Mouse (Mus musculus) regulatory T cell (primary cell): Measurements from ENCODE around the gene Cacna1c.
"Not testable (repeated sequence)": the region's sequence is repeated elsewhere in the genome, so short reads cannot be mapped to it uniquely, and the experiment has no call there.

ENCODE experiments used
- in situ Hi-C: fragments of 300-600 bp; cut with MboI, MseI; formaldehyde crosslinking; loops from one replicate; pipeline ENCODE4 v1.15.1; 2025; ENCODE audit warnings: high pct_unique_total_duplicates

The Cacna1c gene

DNA sequence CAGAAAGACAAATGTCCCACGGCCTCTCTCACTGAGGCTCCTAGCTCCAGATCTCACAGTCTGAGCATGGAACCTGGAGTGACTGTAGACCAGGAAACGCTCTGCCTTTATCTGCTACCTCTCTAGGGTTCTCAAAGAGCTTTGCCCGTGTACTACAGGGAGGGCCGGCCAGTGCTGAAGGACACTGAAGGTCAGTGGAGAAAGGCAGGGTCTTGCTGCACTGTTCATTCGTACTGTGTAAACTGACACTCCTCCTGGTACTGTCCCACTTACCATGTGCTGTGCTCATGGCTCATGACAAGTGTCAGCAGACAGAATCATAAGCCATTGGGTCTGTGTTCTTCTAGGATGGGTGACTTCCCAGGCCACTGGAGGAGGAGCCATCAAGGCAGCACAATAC is 17.2 kb upstream of the Cacna1c start:
- in situ Hi-C loops = no loop called here

- in situ Hi-C loops = not testable (repeated sequence)
Measured at GRCm38 (mm10) chr6:119206006-119206405, 9.8 kb upstream of the Cacna1c start.

GRCm38 (mm10) chr6:119204915-119205314 is 8.7 kb upstream of the Cacna1c start:
- in situ Hi-C loops = no loop called here

DNA sequence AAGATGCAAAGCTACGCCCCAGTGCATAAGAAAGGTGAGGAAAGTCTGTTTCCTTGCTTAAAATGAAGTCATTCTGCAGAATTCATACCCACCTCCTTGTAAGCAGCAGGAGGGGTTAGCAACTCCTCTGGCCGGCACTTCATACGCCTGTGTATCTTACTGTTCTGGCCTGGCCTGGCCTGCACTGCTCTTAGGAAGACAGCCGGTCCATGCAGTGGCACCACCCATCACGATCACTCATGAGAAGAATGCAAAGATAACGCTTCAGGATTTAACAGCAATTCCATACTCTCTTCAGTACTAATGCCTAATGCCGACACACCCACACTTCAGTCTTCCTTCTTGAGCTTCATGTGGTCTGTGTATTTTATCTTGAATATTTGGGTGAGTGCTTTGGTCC is 8.1 kb upstream of the Cacna1c start:
- in situ Hi-C loops = no loop called here

GRCm38 (mm10) chr6:119201575-119201974 is 5.4 kb upstream of the Cacna1c start:
- in situ Hi-C loops = no loop called here

DNA sequence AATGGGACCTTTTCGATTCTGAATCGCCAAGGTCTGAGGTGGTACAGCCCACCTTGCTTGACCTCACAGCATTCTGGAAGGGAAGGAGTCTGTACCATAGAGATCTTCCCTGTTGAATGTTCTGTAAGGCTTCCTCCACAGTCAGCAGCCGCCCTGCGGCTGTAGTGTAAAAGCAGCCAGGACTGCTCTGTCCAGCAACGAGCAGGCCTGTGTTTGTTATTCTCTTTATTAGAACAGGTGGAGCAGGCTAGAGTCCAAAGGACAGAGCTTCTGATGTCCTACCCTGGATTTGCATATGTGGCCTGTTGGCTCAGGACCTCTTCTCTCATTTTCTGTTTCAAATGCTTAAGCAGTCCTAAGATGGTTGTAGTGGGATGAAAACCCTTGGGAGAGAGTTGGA is 4.1 kb upstream of the Cacna1c start:
- in situ Hi-C loops = no loop called here

DNA sequence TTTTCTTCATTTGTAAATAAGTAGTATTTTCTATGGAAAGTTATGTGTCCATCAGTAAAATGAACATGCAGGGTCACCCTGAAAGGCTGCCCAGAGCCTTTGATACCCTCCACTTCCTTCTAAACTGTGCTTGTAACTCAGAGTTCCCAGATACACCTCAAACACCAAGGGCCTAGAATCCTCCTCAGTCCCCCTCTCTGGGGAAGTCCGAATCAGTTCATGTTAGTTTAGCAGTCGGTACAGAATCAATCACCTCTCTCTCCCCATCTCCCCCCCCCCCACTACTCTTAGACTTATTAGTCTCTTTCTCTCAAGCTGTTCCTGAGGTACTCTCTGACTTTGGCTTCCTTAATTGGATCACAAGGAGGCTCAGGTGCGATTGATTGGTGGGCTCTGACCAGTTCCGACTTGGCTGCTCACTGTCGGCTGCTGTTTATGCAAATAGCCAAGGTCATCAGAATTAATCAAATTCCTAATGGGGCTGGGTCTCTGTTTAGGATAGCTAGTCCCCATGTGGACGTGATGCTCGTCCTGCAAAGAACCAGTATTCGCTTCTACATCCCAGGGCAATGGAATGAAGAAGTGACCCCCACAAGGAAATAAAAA is 3.2 kb upstream of the Cacna1c start:
- in situ Hi-C loops = no loop called here

- in situ Hi-C loops = no loop called here
Measured at GRCm38 (mm10) chr6:119198534-119199273, 2.5 kb upstream of the Cacna1c start.

GRCm38 (mm10) chr6:119194601-119195000 is 1.6 kb downstream of the Cacna1c start:
- in situ Hi-C loops = no loop called here

GRCm38 (mm10) chr6:119194161-119194560 is 2.1 kb downstream of the Cacna1c start:
- in situ Hi-C loops = no loop called here

DNA sequence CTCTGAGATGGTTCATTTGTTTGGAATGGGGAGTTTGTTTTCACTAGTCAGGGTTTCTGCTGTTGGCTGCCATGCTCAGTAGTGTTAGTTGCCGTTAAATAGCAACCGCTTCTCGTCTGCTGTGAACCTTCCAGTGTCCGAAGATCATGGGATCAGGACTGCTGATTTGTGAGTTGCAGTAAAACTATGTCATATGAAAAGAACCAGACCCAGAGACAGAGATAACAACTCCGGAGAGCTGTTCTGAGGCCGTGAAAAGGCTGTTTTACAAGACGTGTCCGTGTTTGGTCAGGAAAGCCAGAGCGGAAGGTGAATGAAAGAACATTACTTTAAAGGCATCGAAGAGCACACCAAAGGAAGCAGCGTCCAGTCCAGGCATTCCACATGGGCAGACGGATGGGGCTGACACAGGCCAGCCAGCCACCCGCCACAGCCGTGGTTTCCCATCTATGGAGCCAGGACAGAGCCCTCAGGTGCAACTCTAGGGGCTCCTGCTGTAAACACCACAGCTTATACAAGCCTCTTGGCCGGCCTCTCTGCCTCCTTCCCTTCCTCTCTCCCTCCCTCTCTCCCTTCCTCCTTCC is 2.6 kb downstream of the Cacna1c start:
- in situ Hi-C loops = no loop called here

DNA sequence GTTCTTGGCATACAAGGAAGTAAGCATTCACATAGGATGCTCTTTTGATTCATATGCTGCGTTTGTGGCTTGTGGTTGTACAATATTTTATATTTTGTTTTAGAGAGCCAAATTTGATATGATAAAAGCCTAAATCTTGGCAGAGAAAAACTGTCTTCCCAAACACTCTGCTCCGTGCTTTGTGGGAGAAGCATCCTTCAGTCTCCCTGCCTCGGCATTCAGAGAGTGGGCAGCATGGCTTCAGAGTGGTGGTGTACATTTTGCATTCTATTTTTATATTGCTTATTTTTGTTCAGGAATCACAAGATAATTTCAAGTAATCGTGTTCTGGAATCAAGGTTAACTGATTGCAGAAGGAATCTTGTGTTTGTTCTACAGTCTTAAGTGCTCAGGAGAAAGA is 4.7 kb downstream of the Cacna1c start:
- in situ Hi-C loops = no loop called here

GRCm38 (mm10) chr6:119187631-119188030 is 8.6 kb downstream of the Cacna1c start:
- in situ Hi-C loops = no loop called here

- in situ Hi-C loops = no loop called here
Measured at GRCm38 (mm10) chr6:119186658-119187057, 9.6 kb downstream of the Cacna1c start.

DNA sequence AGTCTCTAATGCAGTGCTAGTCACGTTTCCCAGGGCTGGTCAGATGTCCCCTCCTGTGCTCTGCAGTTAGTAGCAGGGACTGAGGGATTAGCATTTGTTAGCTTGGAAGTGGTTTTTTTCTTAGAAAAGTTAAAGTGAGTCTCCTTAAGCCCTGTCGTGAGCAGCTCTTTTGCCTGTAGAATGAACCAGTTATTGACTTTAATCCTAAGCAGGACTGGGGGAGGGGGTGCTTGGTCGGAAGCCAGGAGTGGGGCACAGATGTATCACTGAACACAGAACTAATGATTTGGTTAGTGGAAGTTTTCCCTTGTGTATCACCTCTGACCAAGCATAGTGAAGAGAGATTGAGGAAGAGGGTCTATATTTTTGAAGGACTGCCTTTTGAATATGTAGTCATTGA is 12.4 kb downstream of the Cacna1c start:
- in situ Hi-C loops = no loop called here

GRCm38 (mm10) chr6:119182211-119182610 is 14.0 kb downstream of the Cacna1c start:
- in situ Hi-C loops = no loop called here

DNA sequence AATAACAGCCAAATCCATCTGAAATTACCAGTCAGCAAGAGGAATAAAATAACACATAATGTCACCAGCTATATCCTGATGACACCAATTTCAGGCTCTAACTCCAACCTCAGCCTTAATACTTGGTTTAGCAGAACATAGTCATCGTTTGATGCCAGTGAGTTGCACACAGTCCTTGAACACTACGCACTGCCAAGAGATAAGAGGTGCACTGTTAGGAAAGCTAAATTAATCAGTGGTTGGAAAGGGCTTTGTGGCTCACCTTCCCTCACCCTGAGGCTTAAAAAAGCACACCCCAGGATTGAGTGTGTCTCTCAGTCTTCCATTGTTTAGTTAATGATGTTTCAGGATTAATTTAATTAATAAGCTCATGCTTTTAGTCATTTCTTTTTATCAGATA is 16.0 kb downstream of the Cacna1c start:
- in situ Hi-C loops = no loop called here

GRCm38 (mm10) chr6:119177101-119177500 is 19.1 kb downstream of the Cacna1c start:
- in situ Hi-C loops = no loop called here

GRCm38 (mm10) chr6:119176103-119176502 is 20.1 kb downstream of the Cacna1c start:
- in situ Hi-C loops = no loop called here

DNA sequence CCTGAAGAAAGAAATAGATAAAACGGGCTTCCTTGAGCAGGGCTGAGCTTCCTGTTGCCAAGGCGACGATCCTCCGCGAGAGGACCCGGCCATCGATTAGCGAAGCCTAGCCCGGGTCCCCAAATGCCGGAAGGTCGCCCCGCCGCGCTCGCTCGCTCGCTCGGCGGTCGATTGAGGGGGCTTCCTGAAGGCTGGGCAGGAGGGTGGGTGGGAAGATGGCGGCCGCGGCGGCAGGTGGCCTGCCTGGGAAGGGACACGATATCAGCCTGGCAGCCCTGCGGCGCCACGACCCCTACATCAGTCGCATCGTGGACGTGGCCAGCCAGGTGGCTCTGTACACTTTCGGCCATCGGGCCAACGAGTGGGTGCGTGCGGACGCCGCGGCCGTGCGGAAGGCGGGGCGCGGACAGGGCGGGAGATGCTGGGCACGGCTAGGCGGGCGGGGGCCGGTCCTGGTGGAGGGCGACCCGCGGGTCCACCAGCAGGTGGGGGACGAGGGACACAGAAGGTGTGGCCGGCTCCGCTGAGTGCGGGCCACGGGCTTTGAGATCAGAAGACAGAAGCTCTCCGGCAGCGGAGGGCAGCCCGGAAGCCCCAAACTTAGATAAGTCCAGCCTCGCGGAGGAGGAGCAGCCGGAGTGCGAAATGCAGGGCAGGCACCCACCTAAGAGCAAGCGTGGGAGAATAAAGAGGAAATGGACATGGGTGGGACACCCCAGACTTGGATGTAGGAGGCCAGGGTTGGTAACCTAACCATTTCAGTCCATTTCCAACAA is 21.0 kb downstream of the Cacna1c start, which contains the start of gene Dcp1b:
TSS of gene Dcp1b (plus strand) at position 176 of the 776 bp plus-strand sequence.
- in situ Hi-C loops = no loop called here

DNA sequence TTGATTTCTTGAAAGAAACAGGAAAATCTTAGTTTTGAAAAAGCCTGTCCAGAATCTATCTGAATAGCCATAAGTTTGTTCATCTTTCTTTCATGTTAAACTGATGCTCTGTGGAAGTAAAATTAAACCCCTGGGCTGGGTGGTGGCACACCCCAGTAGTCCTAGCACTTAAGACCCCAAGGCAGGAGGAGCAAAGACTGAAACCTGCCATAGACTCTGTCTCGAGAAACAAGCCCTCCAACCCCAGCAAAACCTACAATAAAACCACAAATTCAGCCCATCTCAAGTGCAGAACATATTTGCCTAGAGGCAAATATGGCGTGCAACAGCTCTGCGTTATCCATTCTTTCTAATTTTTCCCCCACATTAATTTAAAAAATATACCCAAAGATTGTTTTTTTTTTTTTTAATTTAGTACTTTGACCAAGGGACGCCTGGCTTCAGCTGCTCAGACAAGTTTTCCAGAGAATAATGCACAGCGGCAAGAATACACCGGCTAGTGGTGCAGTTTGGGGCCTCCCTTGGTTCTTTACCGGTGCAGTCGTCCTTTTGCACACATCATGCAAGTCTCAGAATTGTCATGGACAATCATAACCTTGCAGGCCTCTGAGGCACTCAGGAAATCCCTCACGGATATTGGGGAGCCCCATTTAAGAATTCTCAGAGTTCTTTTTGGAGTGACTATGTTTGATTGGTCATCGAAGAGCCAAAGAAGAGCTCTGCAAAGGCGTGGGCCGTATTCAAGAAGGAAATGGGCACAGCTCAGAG is 21.7 kb downstream of the Cacna1c start:
- in situ Hi-C loops = no loop called here
